Mouse (Mus musculus): ENCODE measurements around the gene Pcif1. TPM values are rescaled to one million over a fixed set of nuclear protein-coding genes. Genes with fewer than 3 reads are reported as not detected.
A peak's percentile ranks its signal among the peaks of the same experiment; 100 is the strongest.

The Pcif1 gene
- polyA plus RNA-seq, 1 experiment from 2014 or later, result 76.6 TPM

DNA sequence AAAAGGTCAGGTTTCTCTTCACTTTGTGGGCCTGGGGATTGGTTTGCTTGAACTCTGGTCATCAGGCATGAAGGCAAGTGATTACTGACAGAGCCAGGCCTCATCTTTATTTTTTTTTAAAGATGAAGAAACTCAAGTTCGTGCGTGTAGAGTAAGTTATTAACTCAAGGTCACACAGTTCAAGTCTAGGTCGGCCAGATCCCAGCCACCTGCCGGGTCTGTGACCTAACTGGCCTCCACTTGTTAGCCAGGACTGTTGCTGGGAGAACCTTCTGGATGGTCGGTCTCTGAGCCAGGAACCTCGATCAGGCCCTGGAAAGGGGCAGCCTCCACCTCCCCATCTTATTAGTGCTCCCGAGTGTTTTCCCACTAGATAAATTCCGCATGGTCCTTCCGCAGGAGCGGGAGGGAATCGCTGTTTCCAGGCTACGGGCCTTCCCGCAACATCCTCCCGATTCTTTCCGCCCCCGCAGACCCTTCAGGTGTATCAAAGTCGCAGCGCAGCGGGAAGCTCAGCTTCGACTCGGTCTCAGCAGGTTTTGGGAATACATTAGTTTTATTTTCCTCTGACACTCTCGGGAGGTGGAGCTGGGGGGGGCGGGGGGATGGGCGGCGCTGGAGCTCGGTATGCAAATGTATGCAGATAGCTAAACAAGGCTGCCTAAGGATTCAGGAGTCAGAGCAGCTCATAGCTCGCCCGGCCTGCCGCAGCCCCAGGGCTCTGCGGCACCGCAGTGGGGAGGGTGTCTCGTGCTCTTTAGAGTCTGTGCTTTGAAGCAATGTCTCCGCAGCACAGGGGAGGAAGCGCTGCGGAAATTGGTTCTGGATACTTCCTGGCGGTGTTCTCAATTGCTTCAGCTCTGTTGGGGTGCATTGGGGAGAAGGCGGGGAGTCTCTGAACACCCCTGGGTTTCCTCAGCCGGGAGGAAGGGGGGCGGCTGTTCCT is 59.3 kb downstream of the Pcif1 start:
- Histone ChIP-seq H3K36me3 (ENCODE audit: control insufficient read depth, insufficient read depth, low read length) (no peaks in the 10 kb centered on the region), H3K27ac (ENCODE audit: low read depth, low read length) (no peak overlapping the region), H3K4me3 (ENCODE audit: low read depth, low read length) (peak overlapping the region; percentile 20), H3K4me1 (ENCODE audit: control insufficient read depth, insufficient read depth, low read length) (peaks cover 19% of the 10 kb centered on the region), H3K27me3 (ENCODE audit: control insufficient read depth, insufficient read depth, low read length) (peaks cover 19% of the 10 kb centered on the region), H3K4me2 (ENCODE audit: low read depth) (peak overlapping the region; percentile 49), H3K9ac (ENCODE audit: low read length) (no peak overlapping the region), H3K9me3 (ENCODE audit: control insufficient read depth, low read length) (no peaks in the 10 kb centered on the region)
- WGBS, result 3% methylated on average over 39 of the region's 39 CpGs
- DNase-seq (ENCODE audit: low spot score) (peak; percentile 65), ATAC-seq (ENCODE audit: insufficient read depth, low FRiP score, low TSS enrichment) (peak; percentile 86)

DNA sequence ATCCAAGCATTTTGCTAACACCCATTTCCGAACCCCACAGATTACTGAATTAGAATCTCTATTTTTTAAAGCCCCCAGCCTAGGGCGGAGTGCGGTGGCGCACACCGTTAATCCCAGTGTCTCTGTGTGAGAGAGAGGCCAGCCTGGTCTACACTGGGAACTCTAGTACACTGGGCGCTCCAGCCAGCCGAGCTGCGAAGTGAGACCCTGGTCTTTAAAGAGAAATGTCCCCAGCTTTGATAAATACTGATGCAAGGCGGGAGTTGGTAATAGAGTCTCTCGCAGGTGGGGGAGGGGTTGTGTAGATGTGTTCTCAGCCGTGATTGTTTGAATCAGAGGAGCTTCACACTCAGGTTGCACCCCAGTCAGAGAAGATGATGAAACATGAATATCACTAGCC is 60.0 kb downstream of the Pcif1 start:
- H3K27ac ChIP-seq (ENCODE audit: low read depth, low read length), result no peak overlapping the region
- H3K9me3 ChIP-seq (ENCODE audit: control insufficient read depth, low read length), result no peaks in the 10 kb centered on the region
- H3K4me1 ChIP-seq (ENCODE audit: control insufficient read depth, insufficient read depth, low read length), result peaks cover 19% of the 10 kb centered on the region
- H3K9ac ChIP-seq (ENCODE audit: low read length), result no peak overlapping the region
- H3K4me3 ChIP-seq (ENCODE audit: low read depth, low read length), result peak overlapping the region; percentile 20; the same call in 1 of the 2 replicates
- ATAC-seq (ENCODE audit: insufficient read depth, low FRiP score, low TSS enrichment) (0 out of 2 replicates have a peak, but pooled peaks have one; percentile 31), DNase-seq (ENCODE audit: low spot score) (no peak)
- H3K36me3 ChIP-seq (ENCODE audit: control insufficient read depth, insufficient read depth, low read length), result no peaks in the 10 kb centered on the region
- peaks cover 19% of the 10 kb centered on the region for H3K27me3 ChIP-seq (ENCODE audit: control insufficient read depth, insufficient read depth, low read length)
- WGBS, result under 1% methylated on average over 11 of the region's 11 CpGs
- peak overlapping the region; percentile 49 for H3K4me2 ChIP-seq (ENCODE audit: low read depth)

DNA sequence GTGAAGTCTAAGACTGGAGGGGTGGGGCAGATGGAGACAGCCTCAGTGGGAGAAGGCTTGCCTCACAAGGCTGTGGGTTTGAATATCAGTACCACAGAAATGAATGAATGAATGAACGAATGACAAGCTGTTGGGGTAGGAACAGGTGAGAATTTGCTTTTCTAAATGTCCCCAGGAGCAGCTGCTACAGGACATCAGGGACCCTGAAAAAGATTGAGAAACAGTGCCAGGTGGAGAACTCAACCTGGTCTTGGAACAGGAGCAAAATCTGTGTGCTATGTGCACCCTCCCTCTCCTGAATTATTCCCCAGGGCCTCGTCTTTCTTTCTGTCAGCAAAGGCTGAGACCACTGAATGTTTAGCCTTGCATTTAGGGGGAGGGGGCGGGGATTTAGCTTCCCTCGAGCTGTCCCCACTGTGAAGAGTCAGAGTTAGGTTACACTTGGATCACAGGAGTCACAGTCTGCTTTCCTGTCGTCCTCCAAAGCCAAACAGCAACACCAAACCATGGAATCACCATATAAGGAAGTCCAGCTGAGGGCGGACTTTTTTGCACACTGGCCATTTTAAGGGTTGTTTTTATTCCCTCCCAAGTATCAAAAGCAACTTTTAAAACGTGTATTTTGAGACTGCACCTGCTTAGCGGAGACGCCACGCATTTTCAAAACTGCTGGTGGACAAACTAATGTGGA is 61.2 kb downstream of the Pcif1 start, which contains the start of gene Mmp9:
Gene Mmp9 (plus strand): TSS at position 641 of the 691 bp plus-strand sequence.
- H3K36me3 ChIP-seq (ENCODE audit: control insufficient read depth, insufficient read depth, low read length), result no peaks in the 10 kb centered on the region
- H3K27me3 ChIP-seq (ENCODE audit: control insufficient read depth, insufficient read depth, low read length), result peaks cover 19% of the 10 kb centered on the region
- no peak within 1 kb of the TSS for H3K9ac ChIP-seq (ENCODE audit: low read length)
- no peak within 1 kb of the TSS for H3K27ac ChIP-seq (ENCODE audit: low read depth, low read length)
- no peak for DNase-seq (ENCODE audit: low spot score)
- H3K9me3 ChIP-seq (ENCODE audit: control insufficient read depth, low read length), result no peaks in the 10 kb centered on the region
- H3K4me1 ChIP-seq (ENCODE audit: control insufficient read depth, insufficient read depth, low read length), result peaks cover 19% of the 10 kb centered on the region
- WGBS, result 22% methylated on average over 10 of the region's 10 CpGs
- H3K4me2 ChIP-seq (ENCODE audit: low read depth), result no peak within 1 kb of the TSS
- H3K4me3 ChIP-seq (ENCODE audit: low read depth, low read length), result no peak within 1 kb of the TSS
- ATAC-seq (ENCODE audit: insufficient read depth, low FRiP score, low TSS enrichment), result no peak

DNA sequence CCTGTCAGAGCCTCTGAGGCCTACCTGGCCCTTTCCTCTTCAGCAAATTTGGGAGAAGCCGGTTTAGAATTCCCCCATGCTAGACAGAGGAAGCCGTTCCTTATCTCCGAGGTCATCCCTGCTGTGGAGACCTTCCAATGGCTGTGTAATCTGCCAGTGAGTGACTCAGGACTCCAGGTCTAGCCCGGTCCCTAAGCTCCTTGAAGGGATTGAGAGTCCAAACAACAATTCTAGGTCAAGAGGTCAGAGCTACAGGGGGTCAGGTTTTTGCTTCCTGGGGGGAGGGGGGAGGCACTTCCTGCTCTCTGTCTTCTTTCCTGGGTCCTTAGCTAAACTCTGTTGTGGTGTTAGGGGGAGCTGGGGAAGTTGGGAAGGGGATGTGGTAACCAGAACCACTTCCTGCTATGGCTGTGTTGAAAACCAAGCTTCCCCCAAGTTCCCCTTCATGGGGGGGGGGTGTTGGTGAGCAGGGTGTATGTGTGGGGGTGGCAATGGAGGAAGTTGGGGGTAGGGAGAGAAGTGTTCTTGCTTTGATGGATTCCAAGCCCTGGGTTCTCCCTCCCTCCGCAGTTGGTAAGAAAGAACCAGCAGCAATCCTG is 63.7 kb downstream of the Pcif1 start:
- ATAC-seq (ENCODE audit: insufficient read depth, low FRiP score, low TSS enrichment) (no peak), DNase-seq (ENCODE audit: low spot score) (no peak)
- Histone ChIP-seq H3K9ac (ENCODE audit: low read length) (no peak overlapping the region), H3K9me3 (ENCODE audit: control insufficient read depth, low read length) (no peaks in the 10 kb centered on the region), H3K36me3 (ENCODE audit: control insufficient read depth, insufficient read depth, low read length) (no peaks in the 10 kb centered on the region), H3K4me1 (ENCODE audit: control insufficient read depth, insufficient read depth, low read length) (peaks cover 19% of the 10 kb centered on the region), H3K27ac (ENCODE audit: low read depth, low read length) (no peak overlapping the region), H3K4me2 (ENCODE audit: low read depth) (no peak overlapping the region), H3K4me3 (ENCODE audit: low read depth, low read length) (no peak overlapping the region), H3K27me3 (ENCODE audit: control insufficient read depth, insufficient read depth, low read length) (peaks cover 21% of the 10 kb centered on the region)
- WGBS, result 29% methylated on average over 5 of the region's 5 CpGs

Other genes starting within 250 kb of the Pcif1 start
- gene Wfdc16, start 240.5 kb upstream of the Pcif1 start, polyA plus RNA-seq (2014; fragmentation: Nextera tagmentation; extraction: Ambion mirVana), result not detected in 2 replicates
- gene Wfdc10, start 223.3 kb upstream of the Pcif1 start, polyA plus RNA-seq (2014; fragmentation: Nextera tagmentation; extraction: Ambion mirVana), result not detected in 2 replicates
- gene Wfdc9, start 222.7 kb upstream of the Pcif1 start, polyA plus RNA-seq (2014; fragmentation: Nextera tagmentation; extraction: Ambion mirVana), result not detected in 2 replicates
- not detected in 2 replicates for gene Wfdc11, start 205.2 kb upstream of the Pcif1 start, polyA plus RNA-seq (2014; fragmentation: Nextera tagmentation; extraction: Ambion mirVana)
- gene Wfdc13, start 194.2 kb upstream of the Pcif1 start, polyA plus RNA-seq (2014; fragmentation: Nextera tagmentation; extraction: Ambion mirVana), result 0.30 TPM in 1 of 2 replicates, not detected in the other
- not detected in 2 replicates for gene Spint4, start 180.8 kb upstream of the Pcif1 start, polyA plus RNA-seq (2014; fragmentation: Nextera tagmentation; extraction: Ambion mirVana)
- not detected in 2 replicates for gene Spint5, start 164.0 kb upstream of the Pcif1 start, polyA plus RNA-seq (2014; fragmentation: Nextera tagmentation; extraction: Ambion mirVana)
- 0.13 and 1.4 TPM in 2 replicates for gene Wfdc3, start 133.4 kb upstream of the Pcif1 start, polyA plus RNA-seq (2014; fragmentation: Nextera tagmentation; extraction: Ambion mirVana)
- 67.9 and 77.0 TPM in 2 replicates for gene Dnttip1, start 133.3 kb upstream of the Pcif1 start, polyA plus RNA-seq (2014; fragmentation: Nextera tagmentation; extraction: Ambion mirVana)
- 449 and 453 TPM in 2 replicates for gene Ube2c, start 109.4 kb upstream of the Pcif1 start, polyA plus RNA-seq (2014; fragmentation: Nextera tagmentation; extraction: Ambion mirVana)
- gene Tnnc2, start 99.3 kb upstream of the Pcif1 start, polyA plus RNA-seq (2014; fragmentation: Nextera tagmentation; extraction: Ambion mirVana), result 43.2 and 55.4 TPM in 2 replicates
- 11.2 and 14.1 TPM in 2 replicates for gene Snx21, start 93.5 kb upstream of the Pcif1 start, polyA plus RNA-seq (2014; fragmentation: Nextera tagmentation; extraction: Ambion mirVana)
- gene Acot8, start 74.4 kb upstream of the Pcif1 start, polyA plus RNA-seq (2014; fragmentation: Nextera tagmentation; extraction: Ambion mirVana), result 15.1 TPM in 2 replicates
- gene Zswim3, start 74.2 kb upstream of the Pcif1 start, polyA plus RNA-seq (2014; fragmentation: Nextera tagmentation; extraction: Ambion mirVana), result 12.9 and 14.0 TPM in 2 replicates
- gene Zswim1, start 56.6 kb upstream of the Pcif1 start, polyA plus RNA-seq (2014; fragmentation: Nextera tagmentation; extraction: Ambion mirVana), result 22.9 and 23.2 TPM in 2 replicates
- not detected in 2 replicates for gene Spata25, start 50.8 kb upstream of the Pcif1 start, polyA plus RNA-seq (2014; fragmentation: Nextera tagmentation; extraction: Ambion mirVana)
- gene Ctsa, start 46.4 kb upstream of the Pcif1 start, polyA plus RNA-seq (2014; fragmentation: Nextera tagmentation; extraction: Ambion mirVana), result 87.9 and 88.6 TPM in 2 replicates
- gene Neurl2, start 45.8 kb upstream of the Pcif1 start, polyA plus RNA-seq (2014; fragmentation: Nextera tagmentation; extraction: Ambion mirVana), result 3.8 and 4.8 TPM in 2 replicates
- 58.4 and 58.9 TPM in 2 replicates for gene Pltp, start 21.6 kb upstream of the Pcif1 start, polyA plus RNA-seq (2014; fragmentation: Nextera tagmentation; extraction: Ambion mirVana)
- 13.9 and 15.4 TPM in 2 replicates for gene Zfp335, start 32.5 kb downstream of the Pcif1 start, polyA plus RNA-seq (2014; fragmentation: Nextera tagmentation; extraction: Ambion mirVana)
- gene Mmp9, start 61.5 kb downstream of the Pcif1 start, polyA plus RNA-seq (2014; fragmentation: Nextera tagmentation; extraction: Ambion mirVana), result 1.2 and 2.1 TPM in 2 replicates
- gene Slc12a5, start 81.5 kb downstream of the Pcif1 start, polyA plus RNA-seq (2014; fragmentation: Nextera tagmentation; extraction: Ambion mirVana), result 6.0 and 6.5 TPM in 2 replicates
- 86.1 and 89.4 TPM in 2 replicates for gene Ncoa5, start 155.6 kb downstream of the Pcif1 start, polyA plus RNA-seq (2014; fragmentation: Nextera tagmentation; extraction: Ambion mirVana)
- gene Cd40, start 176.3 kb downstream of the Pcif1 start, polyA plus RNA-seq (2014; fragmentation: Nextera tagmentation; extraction: Ambion mirVana), result 8.5 and 8.9 TPM in 2 replicates
- gene 1700025C18Rik, start 211.4 kb downstream of the Pcif1 start, polyA plus RNA-seq (2014; fragmentation: Nextera tagmentation; extraction: Ambion mirVana), result not detected in 2 replicates

Measured in neural tube, embryonic 11.5 days (tissue).